Mouse (Mus musculus): Measurements from ENCODE around the gene Cfap65. TPM values are rescaled to one million over a fixed set of nuclear protein-coding genes. Genes with fewer than 3 reads are reported as not detected.

Cfap65 gene
- total and polyA plus RNA-seq, 3 experiments: 0.02 to 0.07 TPM; not detected in 1

GRCm38 (mm10) chr1:74936221-74936830 lies 927 bp upstream of the Cfap65 start:
- no peak for DNase-seq

GRCm38 (mm10) chr1:74927621-74928296 lies 7.6 kb downstream of the Cfap65 start:
- DNase-seq: no peak

- peak; percentile 63 for DNase-seq
Measured at GRCm38 (mm10) chr1:74926721-74927120, 8.7 kb downstream of the Cfap65 start.

GRCm38 (mm10) chr1:74924464-74924863 lies 10.9 kb downstream of the Cfap65 start:
- no peak for DNase-seq

- DNase-seq: no peak
Measured at GRCm38 (mm10) chr1:74915706-74916105, 19.7 kb downstream of the Cfap65 start.

- DNase-seq: no peak
Measured at GRCm38 (mm10) chr1:74902191-74902590, 33.2 kb downstream of the Cfap65 start.

- peak; percentile 34 for DNase-seq
Measured at GRCm38 (mm10) chr1:74901686-74902085, 33.7 kb downstream of the Cfap65 start.

- peak; percentile 43 for DNase-seq
Measured at GRCm38 (mm10) chr1:74900341-74901285, 34.8 kb downstream of the Cfap65 start.

- no peak for DNase-seq
Measured at GRCm38 (mm10) chr1:74898656-74899431, 36.6 kb downstream of the Cfap65 start.

- DNase-seq: no peak
Measured at GRCm38 (mm10) chr1:74897976-74898375, 37.4 kb downstream of the Cfap65 start.

- DNase-seq: peak; percentile 50
Measured at GRCm38 (mm10) chr1:74894966-74895365, 40.4 kb downstream of the Cfap65 start.

- DNase-seq: peak; percentile 56
Measured at GRCm38 (mm10) chr1:74893134-74893855, 42.1 kb downstream of the Cfap65 start, which contains the start of gene Cryba2. TSS of gene Cryba2 (minus strand) at chr1:74893143.

GRCm38 (mm10) chr1:74892351-74893133 lies 42.9 kb downstream of the Cfap65 start:
- DNase-seq: no peak

GRCm38 (mm10) chr1:74891513-74891912 lies 43.9 kb downstream of the Cfap65 start:
- DNase-seq: no peak

GRCm38 (mm10) chr1:74885369-74886042 lies 49.9 kb downstream of the Cfap65 start, which contains the start of gene Fev:
TSS of gene Fev (minus strand) at chr1:74885419.
- DNase-seq: no peak

- DNase-seq: no peak
Measured at GRCm38 (mm10) chr1:74884196-74885141, 50.9 kb downstream of the Cfap65 start.

- no peak for DNase-seq
Measured at GRCm38 (mm10) chr1:74883441-74883840, 52.0 kb downstream of the Cfap65 start.

GRCm38 (mm10) chr1:74882828-74883227 lies 52.6 kb downstream of the Cfap65 start:
- no peak for DNase-seq
